Mouse (Mus musculus): Measurements from ENCODE around the gene Hba-a2. TPM values are rescaled to one million over a fixed set of nuclear protein-coding genes. Genes with fewer than 3 reads are reported as not detected.
A peak's percentile ranks its signal among the peaks of the same experiment; 100 is the strongest.

The Hba-a2 gene
- polyA plus RNA-seq, 1 experiment from 2014 or later = 5,591 TPM

- Histone ChIP-seq H3K36me3 (ENCODE audit: control insufficient read depth, insufficient read depth, low read length) (no peaks in the 10 kb centered on the region), H3K9ac (ENCODE audit: low read length) (no peak overlapping the region), H3K27me3 (ENCODE audit: control insufficient read depth, insufficient read depth, low read length) (no peaks in the 10 kb centered on the region), H3K4me2 (no peak overlapping the region), H3K4me3 (ENCODE audit: low read depth, low read length) (no peak overlapping the region), H3K27ac (ENCODE audit: low read depth, low read length) (no peak overlapping the region), H3K4me1 (ENCODE audit: control insufficient read depth, insufficient read depth, low read length) (no peaks in the 10 kb centered on the region), H3K9me3 (ENCODE audit: control insufficient read depth, low read length) (no peaks in the 10 kb centered on the region)
- WGBS = 68% methylated on average over 11 of the region's 11 CpGs
- DNase-seq (ENCODE audit: low spot score, missing footprints) (no peak), ATAC-seq (ENCODE audit: low FRiP score) (no peak)
These were observed 24.4 kb downstream of the Hba-a2 start for GRCm38 (mm10) chr11:32320507-32321195.

- ATAC-seq (ENCODE audit: low FRiP score) = no peak
- no peaks in the 10 kb centered on the region for H3K4me1 ChIP-seq (ENCODE audit: control insufficient read depth, insufficient read depth, low read length)
- H3K27me3 ChIP-seq (ENCODE audit: control insufficient read depth, insufficient read depth, low read length) = no peaks in the 10 kb centered on the region
These were observed 24.9 kb downstream of the Hba-a2 start for GRCm38 (mm10) chr11:32321196-32321565.

GRCm38 (mm10) chr11:32324609-32325008 lies 28.3 kb downstream of the Hba-a2 start:
- H3K27ac ChIP-seq (ENCODE audit: low read depth, low read length) = no peak overlapping the region
- no peak overlapping the region for H3K4me3 ChIP-seq (ENCODE audit: low read depth, low read length)
- no peaks in the 10 kb centered on the region for H3K4me1 ChIP-seq (ENCODE audit: control insufficient read depth, insufficient read depth, low read length)
- WGBS = 12% methylated on average over 15 of the region's 15 CpGs
- ATAC-seq (ENCODE audit: low FRiP score) (peak; percentile 91), DNase-seq (ENCODE audit: low spot score, missing footprints) (peak; percentile 100)
- peak overlapping the region; percentile 15; the same call in 1 of the 2 replicates for H3K4me2 ChIP-seq
- no peaks in the 10 kb centered on the region for H3K36me3 ChIP-seq (ENCODE audit: control insufficient read depth, insufficient read depth, low read length)
- H3K27me3 ChIP-seq (ENCODE audit: control insufficient read depth, insufficient read depth, low read length) = no peaks in the 10 kb centered on the region
- no peak overlapping the region for H3K9ac ChIP-seq (ENCODE audit: low read length)
- H3K9me3 ChIP-seq (ENCODE audit: control insufficient read depth, low read length) = no peaks in the 10 kb centered on the region

More at GRCm38 (mm10) chr11:32321196-32321565, 24.9 kb downstream of the Hba-a2 start:
- Histone ChIP-seq H3K4me3 (ENCODE audit: low read depth, low read length) (no peak overlapping the region), H3K9me3 (ENCODE audit: control insufficient read depth, low read length) (no peaks in the 10 kb centered on the region), H3K4me2 (no peak overlapping the region), H3K27ac (ENCODE audit: low read depth, low read length) (no peak overlapping the region), H3K9ac (ENCODE audit: low read length) (no peak overlapping the region), H3K36me3 (ENCODE audit: control insufficient read depth, insufficient read depth, low read length) (no peaks in the 10 kb centered on the region)
- 35% methylated on average over 8 of the region's 8 CpGs for WGBS
- peak; percentile 96 for DNase-seq (ENCODE audit: low spot score, missing footprints)

- 64% methylated on average over 6 of the region's 6 CpGs for WGBS
These were observed 34.8 kb downstream of the Hba-a2 start for GRCm38 (mm10) chr11:32331075-32331474.

GRCm38 (mm10) chr11:32331861-32332260 lies 35.6 kb downstream of the Hba-a2 start:
- Histone ChIP-seq H3K27ac (ENCODE audit: low read depth, low read length) (no peak overlapping the region), H3K9me3 (ENCODE audit: control insufficient read depth, low read length) (no peaks in the 10 kb centered on the region), H3K36me3 (ENCODE audit: control insufficient read depth, insufficient read depth, low read length) (no peaks in the 10 kb centered on the region), H3K4me3 (ENCODE audit: low read depth, low read length) (no peak overlapping the region), H3K4me2 (no peak overlapping the region), H3K27me3 (ENCODE audit: control insufficient read depth, insufficient read depth, low read length) (no peaks in the 10 kb centered on the region), H3K4me1 (ENCODE audit: control insufficient read depth, insufficient read depth, low read length) (no peaks in the 10 kb centered on the region), H3K9ac (ENCODE audit: low read length) (no peak overlapping the region)
- DNase-seq (ENCODE audit: low spot score, missing footprints) (no peak), ATAC-seq (ENCODE audit: low FRiP score) (no peak)
- 72% methylated on average over 5 of the region's 5 CpGs for WGBS

More at GRCm38 (mm10) chr11:32331075-32331474, 34.8 kb downstream of the Hba-a2 start:
- H3K27ac ChIP-seq (ENCODE audit: low read depth, low read length) = no peak overlapping the region
- no peaks in the 10 kb centered on the region for H3K9me3 ChIP-seq (ENCODE audit: control insufficient read depth, low read length)
- no peak overlapping the region for H3K9ac ChIP-seq (ENCODE audit: low read length)
- H3K4me3 ChIP-seq (ENCODE audit: low read depth, low read length) = no peak overlapping the region
- H3K4me2 ChIP-seq = no peak overlapping the region
- ATAC-seq (ENCODE audit: low FRiP score) (no peak), DNase-seq (ENCODE audit: low spot score, missing footprints) (peak; percentile 8)
- H3K27me3 ChIP-seq (ENCODE audit: control insufficient read depth, insufficient read depth, low read length) = no peaks in the 10 kb centered on the region
- no peaks in the 10 kb centered on the region for H3K4me1 ChIP-seq (ENCODE audit: control insufficient read depth, insufficient read depth, low read length)
- no peaks in the 10 kb centered on the region for H3K36me3 ChIP-seq (ENCODE audit: control insufficient read depth, insufficient read depth, low read length)

GRCm38 (mm10) chr11:32333235-32333634 lies 36.9 kb downstream of the Hba-a2 start:
- Histone ChIP-seq H3K4me2 (no peak overlapping the region), H3K27ac (ENCODE audit: low read depth, low read length) (no peak overlapping the region), H3K4me3 (ENCODE audit: low read depth, low read length) (no peak overlapping the region), H3K9ac (ENCODE audit: low read length) (no peak overlapping the region), H3K27me3 (ENCODE audit: control insufficient read depth, insufficient read depth, low read length) (no peaks in the 10 kb centered on the region), H3K36me3 (ENCODE audit: control insufficient read depth, insufficient read depth, low read length) (no peaks in the 10 kb centered on the region), H3K4me1 (ENCODE audit: control insufficient read depth, insufficient read depth, low read length) (no peaks in the 10 kb centered on the region), H3K9me3 (ENCODE audit: control insufficient read depth, low read length) (no peaks in the 10 kb centered on the region)
- no peak for ATAC-seq (ENCODE audit: low FRiP score)
- 90% methylated on average over 2 of the region's 2 CpGs for WGBS
- no peak for DNase-seq (ENCODE audit: low spot score, missing footprints)

- ATAC-seq (ENCODE audit: low FRiP score) = no peak
- no peak overlapping the region for H3K4me2 ChIP-seq
- H3K4me1 ChIP-seq (ENCODE audit: control insufficient read depth, insufficient read depth, low read length) = no peaks in the 10 kb centered on the region
- H3K9ac ChIP-seq (ENCODE audit: low read length) = no peak overlapping the region
- no peak overlapping the region for H3K4me3 ChIP-seq (ENCODE audit: low read depth, low read length)
- DNase-seq (ENCODE audit: low spot score, missing footprints) = no peak
- no peaks in the 10 kb centered on the region for H3K27me3 ChIP-seq (ENCODE audit: control insufficient read depth, insufficient read depth, low read length)
- no peak overlapping the region for H3K27ac ChIP-seq (ENCODE audit: low read depth, low read length)
- no peaks in the 10 kb centered on the region for H3K36me3 ChIP-seq (ENCODE audit: control insufficient read depth, insufficient read depth, low read length)
- 84% methylated on average over 6 of the region's 6 CpGs for WGBS
- no peaks in the 10 kb centered on the region for H3K9me3 ChIP-seq (ENCODE audit: control insufficient read depth, low read length)
These were observed 40.2 kb downstream of the Hba-a2 start for GRCm38 (mm10) chr11:32336435-32336907.

GRCm38 (mm10) chr11:32339131-32339531 lies 42.8 kb downstream of the Hba-a2 start:
- no peak for ATAC-seq (ENCODE audit: low FRiP score)
- Histone ChIP-seq H3K27ac (ENCODE audit: low read depth, low read length) (no peak overlapping the region), H3K36me3 (ENCODE audit: control insufficient read depth, insufficient read depth, low read length) (no peaks in the 10 kb centered on the region), H3K27me3 (ENCODE audit: control insufficient read depth, insufficient read depth, low read length) (no peaks in the 10 kb centered on the region), H3K9ac (ENCODE audit: low read length) (no peak overlapping the region), H3K4me2 (no peak overlapping the region), H3K9me3 (ENCODE audit: control insufficient read depth, low read length) (no peaks in the 10 kb centered on the region), H3K4me1 (ENCODE audit: control insufficient read depth, insufficient read depth, low read length) (no peaks in the 10 kb centered on the region), H3K4me3 (ENCODE audit: low read depth, low read length) (no peak overlapping the region)
- DNase-seq (ENCODE audit: low spot score, missing footprints) = no peak
- WGBS = 80% methylated on average over 2 of the region's 2 CpGs

GRCm38 (mm10) chr11:32340476-32341473 lies 44.5 kb downstream of the Hba-a2 start:
- Histone ChIP-seq H3K4me3 (ENCODE audit: low read depth, low read length) (no peak overlapping the region), H3K4me1 (ENCODE audit: control insufficient read depth, insufficient read depth, low read length) (no peaks in the 10 kb centered on the region), H3K27ac (ENCODE audit: low read depth, low read length) (no peak overlapping the region), H3K9ac (ENCODE audit: low read length) (no peak overlapping the region), H3K4me2 (no peak overlapping the region), H3K9me3 (ENCODE audit: control insufficient read depth, low read length) (no peaks in the 10 kb centered on the region), H3K36me3 (ENCODE audit: control insufficient read depth, insufficient read depth, low read length) (no peaks in the 10 kb centered on the region), H3K27me3 (ENCODE audit: control insufficient read depth, insufficient read depth, low read length) (no peaks in the 10 kb centered on the region)
- ATAC-seq (ENCODE audit: low FRiP score) = peak; percentile 65; the same call in 1 of the 2 replicates
- WGBS = 49% methylated on average over 17 of the region's 17 CpGs
- peak; percentile 95 for DNase-seq (ENCODE audit: low spot score, missing footprints)

Measured in midbrain, embryonic 11.5 days (tissue).